Mouse (Mus musculus): ENCODE data around the gene Slc15a2.

DNA sequence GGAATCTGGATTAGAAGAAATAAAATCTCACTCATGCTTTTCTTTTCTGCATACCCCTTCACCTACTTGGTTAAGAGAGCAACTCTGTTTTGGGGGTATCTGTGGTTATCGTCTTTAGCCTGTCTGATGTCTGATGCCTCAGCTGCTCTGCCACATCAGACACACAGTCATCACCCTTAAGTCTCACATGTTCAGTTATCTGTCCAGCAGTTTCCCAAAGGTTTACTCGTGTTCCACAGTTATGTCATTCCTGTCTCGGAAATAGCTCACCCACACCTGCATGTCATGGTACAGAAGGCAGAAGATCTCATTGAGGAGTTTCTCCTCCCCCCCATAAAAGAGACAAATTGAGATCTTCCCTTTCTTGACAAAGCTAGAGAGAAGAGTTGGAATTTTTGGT, 36.0 kb upstream of the Slc15a2 start:
- TF ChIP-seq CTCF (IDR thresholded peaks at IDR 0.05; ENCODE audit: borderline replicate concordance, control insufficient read depth, extremely low read depth, insufficient read depth, low read length, poor library complexity) (no peak), POLR2A (IDR thresholded peaks at IDR 0.05; ENCODE audit: control insufficient read depth, extremely low read depth, insufficient read depth, low read length, poor library complexity) (no peak)

Data from thymus, adult 2 months (tissue).